Mouse (Mus musculus): ENCODE measurements around the gene Ccdc40.

The Ccdc40 gene

DNA sequence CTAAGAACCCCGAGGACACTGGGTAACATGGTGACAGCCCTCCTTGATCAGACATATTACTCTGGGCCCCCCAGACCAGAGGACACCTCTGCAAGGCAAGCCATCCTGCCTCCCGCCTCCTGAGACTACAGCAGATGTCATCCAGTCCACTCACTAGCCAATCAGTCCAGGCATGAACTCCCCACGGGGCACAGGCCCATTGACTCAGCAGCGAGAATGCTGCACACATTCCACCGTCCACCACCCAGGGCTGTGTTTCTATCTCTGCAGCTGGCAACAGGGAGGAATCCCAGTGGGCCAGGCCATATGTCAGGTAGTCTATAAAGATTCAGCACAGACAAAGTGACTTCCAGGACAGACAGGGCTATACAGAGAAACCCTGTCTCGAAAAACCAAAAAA lies 20.4 kb upstream of the Ccdc40 start:
- in situ Hi-C loops (cut with MseI, MboI), result no loop called here

DNA sequence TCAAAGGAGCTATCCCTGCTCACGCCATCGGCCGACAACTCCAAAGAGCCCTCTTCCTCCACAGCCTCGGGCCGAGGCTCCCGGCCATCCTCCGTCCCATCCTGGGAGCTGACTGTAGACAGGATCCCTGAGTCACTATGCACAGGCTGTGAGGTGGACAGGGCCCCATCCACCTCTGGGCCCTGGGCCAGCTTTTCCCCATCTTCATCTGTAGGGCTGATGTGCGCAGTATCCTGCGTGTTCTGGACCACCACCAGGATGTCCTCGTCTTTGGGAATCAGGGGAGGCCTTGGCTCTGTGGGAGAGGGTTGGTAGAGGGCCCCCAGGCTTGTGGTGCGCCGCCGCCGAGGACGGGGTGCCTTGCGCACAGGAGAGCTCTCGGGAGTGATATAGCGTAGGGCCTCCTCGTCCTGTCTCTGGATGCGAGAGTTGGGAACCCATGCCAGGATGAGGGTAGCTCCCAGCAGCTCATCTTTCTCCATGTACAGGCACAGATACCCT lies 19.5 kb upstream of the Ccdc40 start:
- in situ Hi-C loops (cut with MseI, MboI), result no loop called here

GRCm38 (mm10) chr11:119209371-119210025 lies 18.9 kb upstream of the Ccdc40 start:
- in situ Hi-C loops (cut with MseI, MboI), result no loop called here

DNA sequence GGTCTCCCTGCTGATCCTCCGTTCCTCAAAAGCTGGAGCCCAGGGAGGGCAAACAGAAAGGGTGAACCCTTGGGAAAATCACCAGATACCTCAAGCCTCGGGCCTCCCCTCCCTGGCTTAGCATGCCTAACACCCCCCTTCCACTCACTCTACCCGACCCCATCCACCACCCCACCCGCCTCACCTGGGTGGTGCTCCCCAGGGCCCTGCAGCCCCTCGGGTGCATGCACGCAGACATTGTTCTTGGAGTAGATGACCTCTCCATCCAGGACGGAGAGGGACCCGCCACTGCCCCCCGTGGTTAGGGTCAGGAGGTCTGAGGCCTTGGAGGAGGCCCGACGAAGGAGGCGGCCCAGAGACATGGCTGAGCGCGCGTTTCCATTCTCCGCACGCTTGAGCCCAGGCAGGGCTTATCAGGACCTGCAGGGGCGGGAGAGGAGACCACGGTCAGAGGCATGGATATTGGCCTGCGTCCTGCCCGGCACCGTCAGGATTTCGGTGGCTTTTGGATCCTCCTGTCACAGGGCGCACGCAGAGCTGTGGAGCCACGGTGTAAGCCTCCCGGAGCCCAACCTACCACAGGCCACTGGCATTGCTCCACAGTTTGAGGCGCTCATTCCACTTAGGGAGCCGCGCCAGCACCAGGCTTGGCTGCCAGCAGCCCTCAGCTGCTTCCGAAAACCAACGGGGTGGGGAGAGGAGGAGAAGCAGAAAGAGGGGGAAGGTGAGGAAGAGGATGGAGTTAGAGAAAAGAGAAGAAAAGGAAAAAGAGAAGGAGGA lies 17.9 kb upstream of the Ccdc40 start:
- in situ Hi-C loops (cut with MseI, MboI), result no loop called here

DNA sequence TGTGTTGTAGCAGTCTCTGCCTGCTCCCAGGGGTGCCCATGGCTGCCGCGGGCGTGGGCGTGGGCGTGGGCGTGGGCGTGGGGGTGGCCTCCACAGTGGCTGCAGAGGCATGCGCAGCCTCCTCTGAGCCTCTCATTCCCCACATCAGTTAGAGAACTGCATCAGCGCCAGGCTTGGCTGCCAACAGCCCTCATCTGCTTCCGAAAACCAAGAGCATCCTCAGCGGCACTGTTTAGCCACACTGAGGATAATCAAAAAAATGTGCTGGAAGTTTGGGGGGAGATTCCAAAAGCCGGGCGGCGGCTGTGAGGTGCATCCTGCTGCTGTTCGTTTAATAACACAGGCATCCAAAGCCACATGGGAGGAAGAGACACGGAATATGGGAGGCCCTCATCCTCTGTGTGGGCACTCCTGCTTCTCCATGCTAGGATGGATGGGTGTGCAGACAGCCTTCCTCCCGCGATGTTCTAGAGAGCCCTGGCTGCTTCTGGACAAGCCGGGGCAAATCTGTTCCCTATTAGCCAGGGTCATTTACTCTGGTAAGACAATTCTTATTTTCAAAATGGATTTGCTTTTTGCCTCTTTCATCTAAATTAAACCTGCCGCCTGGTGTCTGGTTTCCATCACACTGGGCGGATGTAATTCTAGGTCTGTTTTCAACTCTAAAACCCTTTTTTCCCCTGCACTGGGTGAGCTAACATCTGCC lies 16.6 kb upstream of the Ccdc40 start:
- in situ Hi-C loops (cut with MseI, MboI), result no loop called here

DNA sequence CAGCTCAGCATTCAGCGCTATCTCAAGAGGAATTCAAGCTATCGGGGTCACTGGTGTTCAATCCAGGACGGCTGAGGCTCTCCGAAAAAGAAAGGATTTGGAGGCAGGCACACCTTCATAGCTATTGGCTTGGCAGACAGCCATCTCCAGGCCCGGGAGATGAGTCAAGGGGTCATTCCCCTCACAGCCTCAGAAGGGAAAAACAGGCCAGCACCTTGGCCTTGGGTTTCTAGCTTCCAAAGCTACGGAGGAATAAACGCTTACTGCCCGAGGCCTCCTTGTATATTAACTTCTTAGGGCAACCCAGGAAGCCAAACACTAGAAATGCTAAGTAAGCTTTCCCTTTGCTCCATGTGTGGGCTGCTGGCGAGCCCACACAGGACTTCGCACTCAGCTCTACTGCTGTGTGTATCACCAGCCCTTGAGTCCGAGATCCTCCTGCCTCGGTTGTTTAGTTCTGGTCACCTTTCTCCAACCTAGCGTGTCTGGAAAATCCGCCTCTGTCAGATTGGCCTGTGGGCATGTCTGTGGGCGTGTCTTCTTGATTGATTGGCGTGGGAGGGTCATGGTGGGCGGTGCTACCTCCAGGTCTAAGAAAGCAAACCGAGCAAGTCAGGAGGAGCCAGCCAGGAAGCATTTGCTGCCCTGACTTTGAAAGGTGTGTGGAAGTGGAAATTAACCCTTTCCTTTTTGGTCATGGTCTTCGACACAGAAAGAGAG lies 15.0 kb upstream of the Ccdc40 start:
- in situ Hi-C loops (cut with MseI, MboI), result no loop called here

GRCm38 (mm10) chr11:119215038-119215904 lies 13.1 kb upstream of the Ccdc40 start:
- in situ Hi-C loops (cut with MseI, MboI), result no loop called here

DNA sequence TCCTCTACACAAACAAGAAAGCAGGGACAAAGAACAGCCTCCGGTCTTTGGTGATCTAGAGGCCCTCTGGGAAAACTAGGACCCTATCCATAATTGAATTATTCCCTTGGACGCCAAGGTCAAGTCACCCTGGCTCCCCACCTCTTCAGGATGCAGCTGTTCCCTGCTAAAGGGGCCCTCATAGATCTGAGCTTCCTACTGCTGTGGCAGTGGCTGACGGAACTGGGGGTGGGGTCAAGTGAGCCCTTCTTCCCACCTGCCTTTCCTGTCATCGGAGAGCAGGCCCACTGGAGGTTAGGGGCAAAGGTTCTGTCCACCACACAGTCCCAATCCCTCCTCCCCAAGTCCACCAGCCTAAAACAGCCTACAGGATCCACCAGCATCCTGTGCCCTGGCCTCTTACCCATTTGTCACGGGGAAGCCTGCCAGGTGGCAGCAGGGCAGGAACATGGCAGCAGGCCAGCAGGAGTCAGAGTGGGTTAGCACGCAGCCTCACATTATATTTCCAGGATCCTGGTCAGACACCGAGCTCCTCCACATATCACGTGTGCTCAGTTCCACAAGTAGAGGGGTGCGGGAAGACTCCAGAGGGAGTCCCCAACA lies 12.4 kb upstream of the Ccdc40 start:
- in situ Hi-C loops (cut with MseI, MboI), result no loop called here

GRCm38 (mm10) chr11:119217861-119218260 lies 10.5 kb upstream of the Ccdc40 start:
- in situ Hi-C loops (cut with MseI, MboI), result no loop called here

GRCm38 (mm10) chr11:119219816-119220465 lies 8.4 kb upstream of the Ccdc40 start:
- in situ Hi-C loops (cut with MseI, MboI), result no loop called here

DNA sequence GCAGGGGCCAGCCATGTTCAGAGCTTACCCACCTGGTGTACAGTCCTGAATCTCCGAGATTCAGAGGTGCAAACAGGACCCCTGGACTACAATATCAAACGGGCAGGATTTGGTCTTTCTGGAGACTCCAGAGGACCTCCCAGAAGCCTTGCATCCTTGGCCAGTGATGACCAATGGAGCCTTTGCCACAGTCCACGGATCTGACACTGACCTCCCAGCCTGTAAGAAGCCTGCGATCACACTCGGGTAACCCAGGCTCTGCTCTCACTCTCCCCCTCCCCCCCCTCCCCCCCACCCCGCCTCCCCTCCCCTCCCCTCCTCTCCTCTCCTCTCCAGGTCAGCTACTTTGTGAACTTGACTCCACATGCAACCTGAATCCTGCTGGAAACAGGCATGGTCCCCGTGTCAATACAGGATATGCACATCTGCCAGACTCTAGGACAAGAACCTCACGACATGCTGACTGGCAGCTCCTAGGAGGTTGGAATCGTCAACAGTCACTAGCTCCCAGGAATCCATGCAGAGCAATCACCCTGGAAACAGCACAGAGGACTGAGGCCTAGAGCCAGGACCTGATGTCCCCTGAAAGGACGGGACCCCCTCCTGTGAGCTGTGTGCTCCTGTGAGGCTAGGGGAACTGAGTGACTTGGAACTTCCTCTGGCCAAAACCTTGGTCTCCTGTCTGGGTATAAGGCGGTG lies 6.4 kb upstream of the Ccdc40 start:
- in situ Hi-C loops (cut with MseI, MboI), result no loop called here

DNA sequence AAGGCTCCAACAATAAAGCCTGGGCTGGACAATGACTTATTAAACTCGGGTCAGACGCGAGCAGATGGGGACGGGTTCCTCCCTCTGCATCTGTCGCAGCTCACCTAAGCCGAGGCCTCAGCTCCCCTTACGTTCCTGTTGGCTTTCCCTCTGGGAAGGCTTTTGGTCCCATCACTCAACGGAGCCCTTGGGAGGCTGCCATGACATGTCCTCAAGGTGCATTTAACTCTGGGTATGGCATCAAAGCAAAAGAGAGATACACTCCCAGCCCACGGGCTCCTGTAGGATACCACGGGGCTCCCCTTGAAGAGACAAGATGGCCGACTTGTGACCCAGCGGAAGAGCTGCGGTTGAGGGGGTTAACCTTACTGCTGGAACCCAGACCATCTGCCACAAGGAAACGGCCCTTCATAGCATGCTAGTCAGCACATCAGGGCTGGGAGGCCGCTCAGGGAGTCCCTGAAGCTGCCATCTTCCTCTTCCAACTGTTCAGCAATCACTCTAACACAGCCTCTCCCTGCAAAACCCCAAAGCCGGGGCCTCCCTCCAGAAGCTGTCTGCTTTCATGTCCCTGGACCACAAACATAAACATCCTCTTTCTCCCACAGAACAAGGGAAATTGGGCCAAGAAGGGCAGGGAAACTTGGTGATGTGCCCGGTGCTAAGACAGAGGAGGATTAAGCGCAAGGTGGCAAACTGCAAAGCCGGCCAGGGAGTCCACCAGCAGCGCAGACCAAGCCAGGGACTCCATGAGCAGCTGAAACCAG lies 5.1 kb upstream of the Ccdc40 start:
- in situ Hi-C loops (cut with MseI, MboI), result no loop called here

DNA sequence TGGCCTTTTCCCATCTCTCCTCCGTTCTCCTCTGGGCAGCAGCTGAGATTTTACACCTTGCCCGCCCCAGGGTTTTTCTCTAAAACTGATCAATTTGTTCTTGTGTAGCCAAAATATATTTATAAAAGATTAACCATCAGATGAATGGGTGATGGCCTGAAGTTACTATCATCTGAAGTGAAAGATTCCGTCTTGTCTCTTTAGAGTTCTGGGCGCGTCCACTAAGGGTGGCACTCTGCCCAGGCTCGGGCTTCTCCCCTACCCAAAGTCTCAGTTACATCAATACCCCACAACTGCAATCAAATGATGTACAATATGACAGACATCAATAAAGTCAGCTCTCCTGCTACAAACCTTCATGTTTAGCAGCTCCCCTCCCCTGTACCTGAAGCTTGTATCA lies 3.4 kb upstream of the Ccdc40 start:
- in situ Hi-C loops (cut with MseI, MboI), result no loop called here

- in situ Hi-C loops (cut with MseI, MboI), result no loop called here
Measured at GRCm38 (mm10) chr11:119225634-119226033, 2.7 kb upstream of the Ccdc40 start.

GRCm38 (mm10) chr11:119227591-119227990 lies 781 bp upstream of the Ccdc40 start:
- in situ Hi-C loops (cut with MseI, MboI), result no loop called here

DNA sequence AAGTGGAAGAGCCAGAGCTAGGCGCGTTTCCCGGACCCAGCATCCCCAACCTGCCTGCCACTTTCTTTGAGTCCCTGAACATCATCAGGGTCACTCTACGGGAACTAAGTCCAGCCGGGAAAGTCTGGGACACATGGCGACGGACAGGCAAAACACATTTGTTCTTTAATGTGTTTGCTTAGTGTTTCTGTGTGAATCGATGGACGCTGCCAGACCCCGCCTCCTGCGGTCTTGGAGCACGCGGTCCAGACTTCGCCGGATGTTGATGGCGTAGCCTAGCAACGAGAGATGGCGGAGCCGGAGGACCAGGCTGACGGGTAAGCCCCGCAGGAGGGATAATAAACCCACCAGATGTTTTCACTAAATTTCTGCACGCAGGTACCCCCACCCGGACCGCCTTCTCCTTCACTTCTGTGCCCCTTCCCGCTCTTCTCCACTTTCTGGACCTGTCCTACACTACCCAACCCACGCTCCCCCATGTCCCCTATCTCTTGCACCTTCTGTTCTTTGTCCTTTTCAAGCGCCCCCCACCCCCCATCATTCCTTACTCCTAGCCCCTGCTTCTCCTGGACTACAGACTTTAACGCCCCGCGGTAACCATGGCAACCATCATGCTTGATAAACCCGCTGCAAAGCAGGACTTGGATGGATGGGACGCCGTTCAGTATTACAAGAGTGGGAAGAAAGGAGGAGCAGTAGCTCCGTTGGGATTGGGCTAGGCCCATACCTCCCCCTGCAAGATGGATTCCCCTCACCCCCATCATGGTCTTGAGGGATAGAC lies 664 bp downstream of the Ccdc40 start:
- in situ Hi-C loops (cut with MseI, MboI), result no loop called here

DNA sequence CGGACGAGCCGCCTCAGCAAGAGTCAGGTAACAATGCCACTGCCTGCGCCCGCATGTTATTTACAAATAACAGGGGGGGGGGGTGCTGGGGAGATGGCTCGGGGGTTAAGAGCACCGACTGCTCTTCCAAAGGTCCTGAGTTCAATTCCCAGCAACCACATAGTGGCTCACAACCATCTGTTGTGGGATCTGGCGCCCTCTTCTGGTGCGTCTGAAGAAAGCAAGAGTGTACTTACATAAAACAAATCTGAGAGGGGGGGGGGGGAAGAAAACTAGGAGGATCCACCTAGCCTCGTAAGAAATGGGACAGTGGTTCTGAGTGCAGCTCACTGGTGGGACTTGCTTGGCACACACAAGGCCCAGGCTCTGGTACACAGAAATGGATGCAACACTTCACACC lies 6.4 kb downstream of the Ccdc40 start:
- in situ Hi-C loops (cut with MseI, MboI), result no loop called here

DNA sequence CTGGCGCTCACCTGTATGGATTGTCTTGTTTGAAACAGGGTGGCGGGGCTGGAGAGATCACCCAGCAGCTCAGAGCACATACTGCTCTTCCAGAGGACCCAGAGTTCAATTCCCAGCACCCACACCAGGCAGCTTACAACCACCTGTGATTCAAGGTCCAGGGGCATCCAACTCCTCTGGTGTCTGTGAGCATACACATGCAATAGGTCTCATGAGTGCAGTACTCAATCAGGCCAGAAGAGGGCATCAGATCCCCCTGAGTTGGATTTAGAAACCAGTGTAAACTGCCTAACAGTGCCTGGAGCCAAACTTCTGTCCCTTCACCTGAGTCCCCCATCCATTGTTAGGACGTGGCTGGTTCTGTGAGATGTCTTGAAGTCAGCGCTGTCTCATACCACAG lies 7.2 kb downstream of the Ccdc40 start:
- in situ Hi-C loops (cut with MseI, MboI), result no loop called here

Measured in mouse trophoblast stem cell (cell line).